Mouse (Mus musculus) cerebellum, adult 11-12 months (tissue): Measurements from ENCODE around the gene Atn1.

Experiments
- DNase-seq: peaks from one replicate; pipeline ENCODE4 v3.0.0; 2022

The Atn1 gene

DNA sequence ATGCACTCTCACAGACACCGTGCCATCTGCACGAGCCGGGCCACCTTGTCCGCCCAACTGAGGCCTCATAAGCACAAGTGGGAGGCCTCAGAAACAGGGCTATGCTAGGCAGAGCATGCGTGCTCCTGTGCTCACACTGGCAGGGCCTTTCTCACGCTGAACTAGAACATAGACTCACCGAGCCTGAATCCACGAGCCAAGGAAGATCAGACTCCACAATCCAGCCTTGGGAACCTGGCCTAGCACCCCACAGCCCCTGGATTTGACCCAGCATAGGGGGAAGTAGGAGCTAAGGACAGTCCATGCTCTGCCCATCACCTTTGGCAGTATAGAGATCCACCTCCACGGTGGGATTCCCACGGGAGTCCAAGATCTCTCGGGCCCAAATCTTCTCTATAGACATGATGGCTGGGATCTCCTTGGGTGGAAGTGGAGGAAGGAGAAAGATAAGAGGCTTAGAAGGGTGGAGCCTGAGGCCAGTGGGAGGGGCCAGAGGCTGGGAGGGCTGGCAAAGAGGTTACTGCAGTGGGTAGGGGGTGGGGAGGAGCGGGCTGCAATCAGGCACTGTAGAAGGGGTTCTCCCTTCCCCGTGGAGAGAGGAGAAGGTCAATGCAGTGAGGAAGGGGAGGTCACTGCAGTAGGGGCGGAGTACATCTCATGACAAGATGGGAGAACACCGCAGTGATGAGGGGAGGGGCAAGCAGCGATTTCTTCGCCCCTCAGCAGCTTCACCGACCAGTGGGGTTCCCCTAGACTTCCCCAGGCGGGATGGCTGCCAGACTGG is 11.8 kb upstream of the Atn1 start:
- DNase-seq, result peak; percentile 82

DNA sequence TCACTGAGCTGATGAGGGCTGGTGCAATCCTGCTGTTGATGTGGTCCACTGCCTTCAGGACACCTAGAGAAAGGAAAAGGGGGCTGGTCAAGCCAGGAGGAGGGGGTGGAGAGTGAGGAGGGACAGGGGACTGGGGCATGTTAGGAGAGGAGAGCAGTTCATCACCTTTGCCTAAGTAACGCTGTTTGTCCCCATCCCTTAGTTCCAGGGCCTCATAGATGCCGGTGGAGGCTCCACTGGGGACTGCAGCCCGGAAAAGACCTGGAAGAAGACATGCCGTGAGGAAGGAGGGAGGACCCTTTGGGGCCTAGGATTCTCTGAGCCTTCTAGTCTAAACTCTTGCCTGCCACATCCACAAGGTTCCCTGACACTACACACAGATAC is 11.2 kb upstream of the Atn1 start:
- DNase-seq, result peak; percentile 42

DNA sequence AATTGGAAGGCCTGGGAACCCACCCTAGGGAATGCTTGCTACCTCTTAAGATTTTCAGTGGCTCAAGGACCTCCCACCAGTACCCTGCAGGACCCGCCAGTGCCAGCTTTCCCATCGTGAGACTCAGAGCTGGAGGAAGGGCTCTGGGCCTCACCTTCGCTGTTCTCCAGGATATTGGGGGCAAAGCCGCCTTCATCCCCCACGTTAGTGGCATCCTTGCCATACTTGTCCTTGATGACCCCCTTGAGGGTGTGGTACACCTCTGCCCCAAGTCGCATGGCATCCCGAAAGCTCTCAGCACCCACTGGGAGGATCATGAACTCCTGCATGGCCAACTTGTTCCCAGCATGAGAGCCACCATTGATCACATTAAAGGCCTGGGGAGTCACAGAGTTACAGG is 9.6 kb upstream of the Atn1 start:
- DNase-seq, result no peak

DNA sequence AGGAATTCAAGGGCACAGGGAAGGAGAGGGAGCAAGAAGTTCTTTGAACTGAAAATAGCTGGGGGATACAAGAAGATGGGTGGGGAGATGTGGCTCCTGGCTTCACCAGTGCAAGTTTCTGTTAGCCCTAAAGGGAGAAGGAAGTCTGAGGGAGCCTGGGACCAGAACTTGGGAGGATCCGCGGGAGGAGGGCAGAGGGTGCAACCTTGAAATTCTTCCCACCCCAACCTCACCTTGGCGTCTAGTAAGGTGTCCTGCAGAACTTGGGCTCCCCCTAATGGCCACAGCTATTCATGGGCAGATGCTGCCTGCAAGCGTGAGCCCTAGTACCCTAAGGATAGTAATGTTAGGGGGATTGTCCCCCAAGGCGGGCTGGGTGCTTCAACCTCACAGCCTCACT is 2.9 kb upstream of the Atn1 start:
- peak; percentile 87 for DNase-seq

DNA sequence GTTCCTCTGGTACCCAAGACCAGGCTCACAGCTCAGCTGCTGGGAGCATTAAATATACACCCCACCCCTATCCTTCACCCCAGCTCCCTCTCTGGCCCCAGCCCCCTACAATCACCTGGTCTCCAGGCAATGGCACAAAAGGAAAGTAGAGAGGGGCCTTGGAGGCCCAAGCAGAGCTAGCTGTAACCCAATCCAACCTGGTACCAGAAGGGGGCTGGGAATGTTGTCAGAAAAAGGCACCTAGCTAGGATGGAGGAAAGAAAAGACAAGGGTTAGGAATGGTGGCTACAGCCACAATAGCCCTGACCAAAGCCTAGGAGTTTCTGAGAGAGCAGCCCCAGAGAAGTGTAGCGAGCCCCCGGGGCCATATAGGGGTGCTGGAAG is 2.5 kb upstream of the Atn1 start:
- peak; percentile 46 for DNase-seq

DNA sequence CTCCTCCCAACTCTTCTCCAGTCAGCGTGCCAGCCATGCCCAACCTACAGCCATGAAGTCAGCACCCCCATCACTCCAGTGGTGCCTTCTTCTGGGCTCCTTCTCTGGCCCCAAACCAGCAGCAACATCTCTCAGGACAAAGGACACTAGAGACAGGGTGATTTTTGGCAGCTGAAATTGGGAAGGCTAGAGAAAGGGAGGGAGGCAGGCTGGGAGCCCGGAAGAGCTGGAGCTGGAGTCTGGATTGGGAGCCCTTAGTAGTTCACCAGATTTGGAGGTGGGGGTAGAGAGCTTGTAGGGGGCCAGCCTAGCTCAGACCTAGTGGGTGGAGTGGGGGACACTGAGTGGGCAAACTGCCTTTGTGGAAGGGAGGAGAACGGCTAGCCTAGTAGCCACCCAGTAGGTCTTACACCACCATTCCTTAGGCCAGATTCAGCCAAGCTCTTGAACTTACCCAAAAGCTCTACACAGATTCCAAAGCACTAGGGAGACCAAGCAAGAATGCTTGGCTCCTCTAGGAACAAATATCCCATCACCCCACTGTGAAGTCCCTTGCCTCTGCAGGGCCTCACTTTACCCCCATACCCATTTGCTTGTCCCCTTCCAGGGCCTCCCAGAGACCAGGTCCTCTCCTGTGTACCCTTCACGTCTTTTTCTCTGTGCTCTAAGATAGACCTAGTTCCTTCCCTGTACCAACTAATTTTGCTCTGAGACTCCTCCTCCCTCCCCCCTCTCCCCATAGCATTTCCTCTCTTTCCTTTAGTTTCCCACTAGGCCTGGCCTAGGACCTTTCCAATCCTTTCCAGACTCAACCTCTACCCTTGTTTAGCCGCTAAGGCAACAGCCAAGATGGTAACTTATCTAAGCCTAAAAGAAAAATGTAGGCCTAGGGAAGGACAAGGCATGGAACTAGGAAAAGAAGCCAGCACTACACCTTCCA is 1.9 kb upstream of the Atn1 start:
- DNase-seq, result peak; percentile 83

DNA sequence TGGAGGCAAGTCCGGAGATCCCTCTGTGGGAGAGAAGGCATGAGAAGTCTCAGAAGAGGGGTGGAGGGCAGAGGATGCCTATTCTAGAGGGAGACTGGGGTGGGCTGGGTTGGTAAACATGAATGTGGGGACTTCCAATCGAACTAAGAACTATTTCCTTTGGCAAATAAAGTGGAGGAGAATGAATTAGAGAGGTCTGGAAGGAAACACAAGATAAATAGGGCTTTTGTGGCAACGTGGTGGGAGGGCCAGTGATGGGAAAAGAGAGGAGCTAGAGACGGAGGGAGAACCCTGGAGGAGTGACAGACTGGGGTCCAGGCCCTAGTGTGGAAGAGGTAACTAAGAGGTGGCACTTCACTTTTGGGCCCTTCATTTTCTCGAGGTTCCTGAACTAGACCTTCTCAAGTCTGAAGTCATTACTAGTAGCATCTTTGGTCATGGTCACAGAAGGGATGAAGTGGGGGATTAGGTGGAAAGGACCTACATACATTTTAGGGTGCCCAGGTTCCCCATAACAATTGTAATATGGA is 1.1 kb upstream of the Atn1 start:
- DNase-seq, result peak; percentile 51

DNA sequence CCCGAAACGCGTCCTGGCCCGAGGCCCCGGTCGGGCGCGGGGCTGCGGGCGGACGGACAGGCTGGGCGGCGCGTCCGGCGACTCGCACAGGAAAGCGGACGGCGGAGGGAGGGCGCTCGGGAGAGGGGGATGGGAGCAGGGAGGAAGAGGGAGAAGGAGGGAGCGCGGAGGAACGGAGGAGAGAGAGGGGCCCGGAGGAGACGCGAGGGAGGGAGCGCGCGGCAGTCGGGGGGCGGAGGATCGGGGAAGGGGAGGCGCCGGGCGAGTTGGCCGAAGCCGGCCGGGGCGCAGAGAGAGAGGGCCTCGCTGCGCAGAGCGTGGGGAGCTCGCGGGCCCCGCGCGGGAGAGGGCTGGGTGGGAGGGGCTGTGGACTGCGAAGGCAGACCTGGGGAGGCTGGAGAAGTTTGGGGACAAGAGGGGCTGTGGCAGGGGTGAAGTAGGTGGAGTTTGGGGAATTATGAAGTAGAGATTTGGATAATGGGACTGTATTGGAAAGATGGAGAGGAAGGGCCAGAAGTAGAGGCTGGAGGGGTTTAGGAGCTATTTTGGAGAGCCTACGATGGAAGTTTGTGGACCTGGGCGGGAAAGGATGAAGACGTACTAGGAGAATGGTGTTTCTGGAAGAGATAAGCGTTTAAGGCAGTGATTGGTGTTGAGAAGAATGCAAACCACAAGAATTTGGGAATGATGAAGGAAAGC is 477 bp upstream of the Atn1 start:
- peak; percentile 88 for DNase-seq

DNA sequence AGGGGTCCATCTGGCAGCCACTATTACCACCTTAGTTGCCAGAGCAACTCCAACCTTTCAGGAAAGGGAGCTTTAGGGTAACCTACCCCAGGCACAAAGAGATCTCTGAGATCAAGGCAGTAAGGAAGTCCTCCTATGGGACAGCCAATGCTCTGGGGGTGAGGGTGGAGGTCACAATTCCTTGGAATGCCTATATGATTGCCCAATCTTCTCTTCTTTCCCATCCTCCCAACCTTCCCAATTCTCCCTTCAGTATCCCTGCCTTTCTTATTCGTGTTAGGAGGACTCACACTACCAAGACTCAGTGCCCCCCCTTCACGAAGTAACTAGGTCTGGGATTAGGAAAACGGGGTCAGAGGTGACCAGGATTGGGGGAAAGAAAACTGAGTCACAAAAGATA is 1.0 kb downstream of the Atn1 start:
- DNase-seq, result no peak

DNA sequence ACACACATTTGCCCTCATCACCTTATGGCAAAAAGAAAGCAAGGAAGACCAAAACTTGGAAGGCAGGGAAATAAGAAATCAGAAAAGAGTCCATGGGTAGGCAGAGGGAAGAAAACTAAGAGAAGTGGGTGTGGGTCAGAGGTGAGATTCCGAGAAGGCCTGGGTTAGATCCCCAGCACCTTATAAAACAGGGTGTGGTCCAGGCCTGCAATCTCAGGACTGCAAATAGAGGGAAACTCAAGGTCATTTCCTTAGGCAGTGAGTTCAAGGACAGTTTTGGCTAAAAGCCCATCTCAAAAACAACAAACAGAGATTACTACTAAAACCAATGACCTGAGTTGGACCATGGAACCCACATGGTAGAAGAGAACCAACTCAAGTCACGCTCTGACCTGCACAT is 2.5 kb downstream of the Atn1 start:
- DNase-seq, result no peak

DNA sequence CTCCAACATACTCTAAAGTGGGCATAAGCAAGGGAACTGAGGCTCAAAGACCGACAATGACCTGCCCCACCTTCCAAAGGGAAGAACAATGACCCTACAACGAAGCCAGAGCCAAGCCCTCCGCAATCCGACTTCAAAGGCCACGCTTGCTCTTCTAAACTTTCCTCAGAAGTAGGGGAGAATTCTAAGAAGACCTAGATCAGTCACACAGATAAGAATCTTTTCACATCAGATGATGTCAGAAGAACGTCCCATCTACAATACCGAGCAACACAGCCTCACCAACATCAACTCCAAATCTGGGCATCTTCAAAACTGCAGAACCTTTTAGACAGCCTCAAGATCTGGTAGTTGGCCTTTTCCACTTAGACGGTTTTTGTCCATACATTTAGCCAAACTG is 5.9 kb downstream of the Atn1 start:
- DNase-seq, result no peak

DNA sequence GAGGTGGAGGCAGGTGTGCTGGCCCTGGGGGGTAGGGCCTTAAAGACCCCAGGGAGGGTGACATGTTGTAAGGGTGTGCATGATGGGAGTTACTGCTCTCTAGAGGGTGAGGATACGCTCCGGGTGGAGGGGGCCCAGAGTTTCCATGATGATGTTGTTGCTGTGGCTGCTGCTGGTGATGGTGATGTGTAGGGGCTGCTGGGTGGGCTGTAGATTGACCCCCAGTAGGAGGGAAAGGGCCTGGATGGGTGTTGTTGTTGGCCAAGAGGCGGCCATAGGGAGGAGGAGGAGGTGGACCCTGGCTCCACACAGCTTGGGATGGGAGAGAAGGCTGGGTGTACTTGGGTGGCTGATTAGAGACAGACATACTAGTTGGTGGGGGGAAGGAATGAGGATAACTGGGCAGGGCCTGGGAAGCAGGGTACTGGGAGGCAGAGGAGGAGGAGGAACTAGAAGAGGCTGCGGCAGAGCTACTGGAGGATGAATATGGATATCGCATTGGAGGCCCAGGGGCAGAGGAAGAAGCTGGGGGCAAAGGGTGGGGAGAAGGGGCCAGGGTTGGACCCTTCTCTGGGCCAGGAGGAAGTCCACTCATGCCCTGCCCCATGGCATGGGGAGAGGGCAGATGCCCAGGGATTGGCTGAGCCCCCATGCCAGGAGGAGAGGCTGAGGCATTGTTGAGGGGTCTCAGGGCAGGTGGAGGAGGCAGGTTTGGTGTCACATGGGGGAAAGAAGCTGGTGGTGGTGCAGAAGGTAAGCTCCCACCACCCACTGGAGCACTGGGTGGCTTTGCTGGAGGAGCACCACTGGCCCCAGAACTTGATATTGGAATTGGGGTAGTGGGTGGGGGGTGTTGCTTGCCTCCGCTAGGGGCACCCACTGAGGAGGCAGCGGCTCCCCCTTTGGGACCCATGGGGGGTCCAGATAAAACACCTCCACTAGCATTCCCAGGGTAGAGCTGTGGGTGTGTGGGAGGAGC is 9.4 kb downstream of the Atn1 start:
- peak; percentile 73 for DNase-seq

DNA sequence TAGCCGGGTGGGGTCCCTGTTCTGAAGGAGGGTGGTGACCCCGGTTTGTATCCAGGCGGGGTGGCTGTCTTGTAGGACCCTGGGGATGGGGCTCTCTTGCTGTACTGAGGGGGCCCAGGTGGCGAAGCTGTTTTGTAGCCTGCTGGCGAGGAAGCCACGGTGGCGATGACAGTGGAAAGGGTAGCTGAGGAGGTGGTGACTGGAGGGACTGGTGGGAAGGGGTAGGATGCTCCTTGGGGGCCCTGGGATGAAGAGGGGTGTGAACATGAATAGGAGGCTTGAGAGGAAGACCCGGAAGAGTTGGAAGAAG is 10.1 kb downstream of the Atn1 start:
- no peak for DNase-seq

DNA sequence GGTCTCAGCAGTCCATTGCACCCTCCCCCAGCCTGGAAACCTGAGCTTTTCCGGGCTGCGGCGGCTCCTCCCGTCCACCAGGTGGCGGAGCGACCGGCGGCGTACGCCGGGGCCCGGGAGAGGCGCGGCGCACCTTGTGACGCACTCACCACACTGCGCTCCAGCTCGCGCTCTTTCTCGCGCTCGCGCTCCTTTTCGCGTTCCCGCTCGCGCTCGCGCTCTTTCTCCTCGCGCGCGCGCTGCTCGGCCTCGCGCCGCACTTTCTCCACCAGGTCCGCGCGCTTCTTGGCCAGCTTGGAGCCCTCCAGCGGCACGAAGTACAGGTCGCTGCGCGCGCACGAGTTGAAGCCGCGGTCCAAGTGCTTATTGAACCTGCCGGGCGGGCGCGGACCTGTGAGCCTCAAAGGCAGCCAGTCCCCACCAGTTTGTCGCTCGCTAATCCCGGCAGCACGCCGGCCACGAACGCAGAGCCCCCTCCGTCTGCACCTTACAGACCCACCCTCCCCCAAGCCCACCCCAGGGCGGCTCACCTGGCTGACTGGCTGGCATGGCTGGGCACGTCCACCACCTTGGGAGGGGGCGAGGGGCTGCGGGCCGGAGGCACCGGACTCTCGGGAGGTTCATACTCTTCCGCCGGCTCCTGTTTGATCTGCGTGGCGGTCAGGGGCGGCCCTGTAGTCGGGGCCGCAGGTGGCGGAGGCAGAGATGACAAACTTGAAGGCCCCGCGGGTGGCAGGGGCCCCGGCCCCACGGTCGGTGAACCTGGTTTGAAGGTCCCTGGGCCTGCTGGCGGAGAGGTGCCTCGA is 10.6 kb downstream of the Atn1 start:
- DNase-seq, result peak; percentile 97

DNA sequence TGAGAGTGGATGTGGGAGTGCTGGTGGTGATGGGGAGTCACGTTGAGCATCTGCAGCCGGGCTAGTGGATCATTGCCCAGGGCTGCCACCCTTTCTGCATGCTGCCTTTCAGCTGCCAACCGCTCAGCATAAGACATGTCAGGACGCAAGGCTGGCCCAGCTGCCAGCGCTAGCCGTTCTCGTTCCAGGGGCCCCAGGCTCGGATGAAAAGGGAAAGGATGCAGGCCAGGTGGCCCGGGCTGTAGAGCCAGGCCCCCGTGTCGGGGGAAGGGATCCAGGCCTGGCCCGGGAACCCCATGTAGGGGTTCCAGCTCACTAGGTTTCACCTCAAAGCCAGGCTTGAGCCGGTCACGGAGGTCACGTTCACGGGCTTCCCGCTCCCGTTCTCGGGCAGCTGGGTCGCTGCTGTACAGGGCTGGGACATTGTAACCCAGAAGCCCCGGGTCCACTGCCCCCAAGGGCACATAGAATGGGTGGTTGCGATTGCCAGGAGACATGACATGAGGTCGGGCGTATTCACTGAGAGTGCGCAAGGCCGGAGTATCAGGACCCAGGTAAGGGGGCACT is 11.5 kb downstream of the Atn1 start:
- DNase-seq, result peak; percentile 83

DNA sequence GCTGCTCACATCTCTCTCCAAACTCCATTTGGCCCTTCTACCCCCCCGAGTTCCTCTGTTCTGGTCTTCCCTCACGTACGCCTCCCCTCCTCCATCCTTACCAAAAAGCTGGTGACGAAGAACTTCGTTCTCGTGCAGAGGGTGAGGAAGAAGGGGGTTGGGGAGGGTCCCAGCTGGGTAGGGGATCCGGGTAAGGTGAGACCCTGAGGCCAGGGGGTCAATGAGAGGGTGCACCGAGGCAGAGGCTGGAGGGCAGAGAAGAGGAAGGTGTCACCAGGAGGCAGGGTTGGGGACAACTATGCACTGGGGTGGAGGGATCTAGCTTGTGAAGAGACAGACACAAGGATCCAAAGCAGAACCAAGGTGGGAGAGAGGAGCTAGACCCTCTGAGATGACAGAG is 12.7 kb downstream of the Atn1 start:
- peak; percentile 67 for DNase-seq

DNA sequence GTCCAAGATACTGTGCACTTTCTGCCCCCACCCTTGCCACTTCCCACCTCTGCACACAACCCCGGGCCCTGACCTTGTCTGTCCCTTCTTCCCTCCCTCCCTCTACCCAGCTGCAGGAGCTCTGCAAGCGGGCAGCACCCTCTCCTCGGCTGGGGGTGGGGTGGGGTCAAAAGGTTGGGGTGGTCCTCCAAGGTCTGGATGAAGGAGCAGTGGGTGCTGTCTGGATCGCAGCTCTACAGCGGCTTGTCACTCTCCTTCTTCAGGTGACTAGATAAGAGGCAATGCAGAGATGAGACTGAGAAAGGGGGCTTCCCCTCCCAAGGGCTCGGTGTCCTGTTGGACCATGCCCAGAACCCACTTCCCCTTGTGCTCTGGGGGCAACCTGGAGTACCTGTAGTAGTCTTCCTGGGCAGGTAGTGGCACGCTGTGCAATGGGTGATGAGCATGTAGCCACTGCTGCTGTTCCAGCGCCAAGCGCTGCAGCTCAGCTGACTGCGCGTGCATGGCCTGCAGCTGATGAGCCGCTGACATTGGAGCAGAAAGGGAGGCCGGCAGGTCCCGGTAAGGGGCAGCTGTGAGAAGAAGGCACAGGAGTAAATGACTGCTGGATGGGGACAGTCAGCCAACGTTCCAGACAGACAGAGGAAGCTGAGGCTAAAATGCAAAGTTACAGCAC is 13.3 kb downstream of the Atn1 start:
- peak; percentile 73 for DNase-seq

DNA sequence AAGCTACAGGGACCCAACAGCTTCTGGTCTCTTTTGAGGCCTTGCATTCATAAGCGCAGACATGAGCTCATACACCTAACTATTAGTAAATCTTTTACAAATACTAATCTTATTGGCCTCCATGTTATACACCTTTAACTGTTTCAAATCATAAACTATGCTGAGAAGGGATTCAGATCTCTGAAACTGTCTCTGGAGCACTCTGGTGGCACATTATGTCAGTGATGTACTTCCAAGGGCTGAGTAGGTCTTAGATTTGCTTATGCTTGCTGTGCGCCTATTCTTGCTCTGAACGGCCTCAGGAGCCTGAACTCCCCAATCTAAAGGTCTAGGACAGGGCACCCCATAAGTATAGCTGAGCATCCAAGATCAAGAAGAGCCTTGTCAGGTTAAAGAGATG is 14.5 kb downstream of the Atn1 start:
- no peak for DNase-seq

DNA sequence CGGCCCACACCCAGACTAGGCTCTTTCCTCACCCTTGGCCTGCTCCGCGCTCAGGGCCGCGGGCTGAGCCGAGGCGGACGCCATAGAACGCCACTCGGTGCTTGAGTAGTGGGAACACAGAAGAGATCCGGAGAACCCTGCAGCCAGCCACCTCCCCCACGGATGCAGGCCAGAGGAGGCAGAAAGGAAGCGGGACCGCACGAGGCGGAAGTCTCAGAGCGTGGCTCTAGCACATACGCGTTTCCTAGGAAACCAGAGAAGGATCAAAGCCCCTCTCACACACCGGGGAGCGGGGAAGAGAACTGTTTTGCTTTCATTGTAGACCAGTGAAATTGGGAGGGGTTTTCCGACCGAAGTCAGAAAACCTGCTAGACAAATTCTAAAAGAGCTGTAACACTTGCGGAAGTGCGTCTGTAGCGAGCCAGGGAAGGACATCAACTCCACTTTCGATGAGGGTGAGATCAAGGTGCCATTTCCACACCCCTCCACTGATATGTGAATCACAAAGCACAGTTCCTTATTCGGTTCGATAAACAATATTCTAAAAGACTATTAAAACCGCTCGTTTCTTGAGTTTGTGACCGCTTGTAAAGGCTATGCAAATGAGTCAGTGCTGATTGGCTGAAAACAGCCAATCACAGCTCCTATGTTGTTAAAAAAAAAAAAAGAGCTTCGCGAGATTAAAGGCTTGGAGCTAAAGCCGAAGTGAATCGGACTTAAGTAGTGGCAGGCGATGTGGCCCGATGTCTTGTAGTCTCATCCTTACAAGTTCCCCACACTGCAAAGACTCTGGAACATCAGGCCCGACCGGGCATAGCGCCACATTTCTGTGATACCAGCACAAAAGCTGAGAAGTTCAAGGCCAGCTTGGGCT is 15.2 kb downstream of the Atn1 start, which contains the start of gene Grcc10:
TSS of gene Grcc10 (minus strand) at position 487 of the 874 bp plus-strand sequence.
- peak; percentile 90 for DNase-seq
